Mouse (Mus musculus): ENCODE measurements at regions not wholly inside any gene's neighbourhood (a gene's known extent, or its start where the extent isn't known, plus 50 kb on each side); places are given as distances from the start of the nearest gene placed in this dataset.

DNA sequence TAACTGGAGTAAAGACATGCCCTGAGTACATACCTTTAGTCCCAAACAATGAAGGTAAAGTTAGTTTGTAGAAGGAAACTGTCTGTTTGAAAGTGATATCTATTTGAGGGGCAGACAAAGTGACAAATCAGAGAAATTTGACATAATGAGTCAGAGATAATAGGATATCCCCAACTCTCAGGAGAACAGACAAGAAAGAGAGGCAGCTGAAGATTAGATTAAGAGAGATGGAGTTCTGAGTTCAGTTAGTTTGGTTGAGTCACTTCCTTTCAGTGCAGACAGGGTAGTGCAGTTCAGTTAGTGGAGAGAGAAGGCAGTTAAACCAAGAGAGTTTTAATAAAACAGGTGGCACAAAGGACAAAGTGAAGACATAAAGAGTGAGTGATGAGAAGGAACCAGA lies 477.4 kb upstream of the Diaph2 start:
- Histone ChIP-seq H3K9me3 (replicated peaks; ENCODE audit: insufficient read depth, low read length) (no peaks in the 10 kb centered on the region), H3K27ac (ENCODE audit: control insufficient read depth, low read depth, low read length) (peak overlapping the region; percentile 32), H3K27me3 (ENCODE audit: control insufficient read depth in 1 of 2, insufficient read depth in 2 of 2, low read length in 2 of 2) (no peaks in the 10 kb centered on the region), H3K4me3 (ENCODE audit: control insufficient read depth in 1 of 2, insufficient read depth in 1 of 2, low read depth in 2 of 2, low read length in 2 of 2) (no peak overlapping the region), H3K9ac (ENCODE audit: control insufficient read depth, low read depth, low read length, poor library complexity, severe bottlenecking) (no peak overlapping the region), H3K36me3 (ENCODE audit: control insufficient read depth in 1 of 2, insufficient read depth in 2 of 2, low read length in 2 of 2) (peaks cover 0 to 4% of the 10 kb centered on the region in 2 experiments; a peak in 2 of 4 replicates), H3K4me1 (ENCODE audit: control insufficient read depth in 1 of 2, insufficient read depth in 2 of 2, low read length in 2 of 2) (peaks cover 0 to 2% of the 10 kb centered on the region in 2 experiments; a peak in 2 of 4 replicates), H3K79me2 (ENCODE audit: control insufficient read depth, insufficient read depth, low read length, poor library complexity) (no peaks in the 10 kb centered on the region)
- TF ChIP-seq MYB (IDR thresholded peaks at IDR 0.05; ENCODE audit: low read depth, low read length) (peak; percentile 62; the same call in 1 of the 2 replicates), CHD1 (IDR thresholded peaks at IDR 0.05; ENCODE audit: low read depth, low read length) (no peak), TBP (IDR thresholded peaks at IDR 0.05; ENCODE audit: low read depth, low read length) (no peak), POLR2AphosphoS2 (IDR thresholded peaks at IDR 0.05; ENCODE audit: low read length) (no peak), E2F4 (IDR thresholded peaks at IDR 0.05; ENCODE audit: borderline replicate concordance, low read depth, low read length) (no peak), POLR2A (IDR thresholded peaks at IDR 0.05; ENCODE audit: control insufficient read depth in 1 of 2, insufficient read depth in 1 of 2, low read depth in 1 of 2, low read length in 2 of 2, poor library complexity in 1 of 2) (no peak), USF2 (IDR thresholded peaks at IDR 0.05; ENCODE audit: borderline replicate concordance in 1 of 2, insufficient read depth in 1 of 2, low read depth in 1 of 2, low read length in 2 of 2) (no peak), ELF1 (IDR thresholded peaks at IDR 0.05; ENCODE audit: low read depth, low read length) (no peak), RCOR1 (IDR thresholded peaks at IDR 0.05; ENCODE audit: low read depth, low read length) (peak; percentile 42; the same call in 1 of the 2 replicates), UBTF (IDR thresholded peaks at IDR 0.05; ENCODE audit: borderline replicate concordance, insufficient read depth, low read depth, low read length) (no peak), TCF12 (IDR thresholded peaks at IDR 0.05; ENCODE audit: low read depth, low read length) (peak; percentile 72), ZKSCAN1 (IDR thresholded peaks at IDR 0.05; ENCODE audit: low read depth, low read length) (no peak), CTCF (IDR thresholded peaks at IDR 0.05 in 2 of 3, conservative IDR thresholded peaks at IDR 0.05 in 1 of 3; ENCODE audit: control insufficient read depth in 1 of 3, insufficient read depth in 1 of 3, low read depth in 2 of 3, low read length in 3 of 3, poor library complexity in 1 of 3, severe bottlenecking in 1 of 3) (no peak), ETS1 (IDR thresholded peaks at IDR 0.05; ENCODE audit: low read depth, low read length) (no peak), NRF1 (IDR thresholded peaks at IDR 0.05; ENCODE audit: insufficient read depth, low read depth, low read length, poor library complexity, severe bottlenecking) (no peak), EP300 (IDR thresholded peaks at IDR 0.05; ENCODE audit: low read depth in 1 of 2, low read length in 2 of 2) (peak; percentile 65 to 86), MEF2A (IDR thresholded peaks at IDR 0.05; ENCODE audit: extremely low read depth, insufficient replicate concordance, low read depth, low read length, poor library complexity, severe bottlenecking) (no peak), CHD2 (IDR thresholded peaks at IDR 0.05; ENCODE audit: low read length) (no peak), GATA1 (IDR thresholded peaks at IDR 0.05; ENCODE audit: low read depth, low read length) (peak; percentile 76)
- peak; percentile 52 for DNase-seq (ENCODE audit: low read depth, low spot score)

DNA sequence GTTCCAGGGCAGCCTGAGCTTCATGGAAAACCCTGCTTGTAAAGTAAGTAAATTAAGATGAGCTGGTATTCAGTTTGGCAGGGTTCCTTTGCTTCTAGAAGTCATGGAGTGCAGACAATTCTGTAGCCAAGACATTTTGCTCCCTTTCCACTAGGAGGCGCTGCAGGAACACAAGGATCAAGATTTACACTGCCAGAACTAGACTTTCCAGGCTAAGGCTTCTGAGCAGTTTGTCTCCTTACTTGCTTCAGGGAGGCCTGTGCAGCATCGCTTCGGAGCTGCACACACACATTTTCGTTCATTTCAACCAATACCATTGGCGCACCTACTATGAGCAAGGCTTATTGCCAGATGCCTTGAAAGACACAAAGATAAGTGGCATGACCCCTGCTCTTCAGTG lies 445.6 kb upstream of the Diaph2 start:
- H3K36me3 ChIP-seq (ENCODE audit: control insufficient read depth in 1 of 2, insufficient read depth in 2 of 2, low read length in 2 of 2): no peaks in the 10 kb centered on the region
- peak; percentile 83 for DNase-seq (ENCODE audit: low read depth, low spot score)
- no peaks in the 10 kb centered on the region for H3K9me3 ChIP-seq (replicated peaks; ENCODE audit: insufficient read depth, low read length)
- H3K27ac ChIP-seq (ENCODE audit: control insufficient read depth, low read depth, low read length): no peak overlapping the region
- TF ChIP-seq E2F4 (IDR thresholded peaks at IDR 0.05; ENCODE audit: borderline replicate concordance, low read depth, low read length): no peak
- 0 out of 2 replicates have a peak, but pooled peaks have one; percentile 22 for TF ChIP-seq ZNF384 (IDR thresholded peaks at IDR 0.05; ENCODE audit: low read depth, low read length)
- no peak for TF ChIP-seq MAX (IDR thresholded peaks at IDR 0.05; ENCODE audit: low read length)
- TF ChIP-seq SIN3A (IDR thresholded peaks at IDR 0.05; ENCODE audit: low read length): no peak
- peak; percentile 94 for TF ChIP-seq ZC3H11A (IDR thresholded peaks at IDR 0.05; ENCODE audit: low read depth, low read length)
- no peak for TF ChIP-seq GABPA (IDR thresholded peaks at IDR 0.05; ENCODE audit: low read depth, low read length)
- TF ChIP-seq BHLHE40 (IDR thresholded peaks at IDR 0.05; ENCODE audit: borderline replicate concordance, low read depth, low read length): no peak
- TF ChIP-seq CTCF (IDR thresholded peaks at IDR 0.05 in 2 of 3, conservative IDR thresholded peaks at IDR 0.05 in 1 of 3; ENCODE audit: control insufficient read depth in 1 of 3, insufficient read depth in 1 of 3, low read depth in 2 of 3, low read length in 3 of 3, poor library complexity in 1 of 3, severe bottlenecking in 1 of 3): peak; percentile 70 to 93 (median 80)
- TF ChIP-seq MXI1 (IDR thresholded peaks at IDR 0.05; ENCODE audit: low read depth, low read length): no peak
- peak; percentile 93 for TF ChIP-seq SMC3 (IDR thresholded peaks at IDR 0.05; ENCODE audit: low read depth, low read length)
- TF ChIP-seq RAD21 (IDR thresholded peaks at IDR 0.05; ENCODE audit: low read depth, low read length): peak; percentile 95
- H3K4me3 ChIP-seq (ENCODE audit: control insufficient read depth in 1 of 2, insufficient read depth in 1 of 2, low read depth in 2 of 2, low read length in 2 of 2): no peak overlapping the region
- H3K9ac ChIP-seq (ENCODE audit: control insufficient read depth, low read depth, low read length, poor library complexity, severe bottlenecking): no peak overlapping the region
- no peaks in the 10 kb centered on the region for H3K27me3 ChIP-seq (ENCODE audit: control insufficient read depth in 1 of 2, insufficient read depth in 2 of 2, low read length in 2 of 2)
- H3K79me2 ChIP-seq (ENCODE audit: control insufficient read depth, insufficient read depth, low read length, poor library complexity): no peaks in the 10 kb centered on the region
- no peaks in the 10 kb centered on the region for H3K4me1 ChIP-seq (ENCODE audit: control insufficient read depth in 1 of 2, insufficient read depth in 2 of 2, low read length in 2 of 2)

Measured in MEL (cell line).